Mouse (Mus musculus): ENCODE measurements at regions not wholly inside any gene's neighbourhood (a gene's known extent, or its start where the extent isn't known, plus 50 kb on each side); places are given as distances from the start of the nearest gene placed in this dataset.

GRCm38 (mm10) chr16:85977102-85977501 lies 75.5 kb upstream of the Adamts5 start:
- peak in 1 of 2 experiments; percentile 14 for DNase-seq

DNA sequence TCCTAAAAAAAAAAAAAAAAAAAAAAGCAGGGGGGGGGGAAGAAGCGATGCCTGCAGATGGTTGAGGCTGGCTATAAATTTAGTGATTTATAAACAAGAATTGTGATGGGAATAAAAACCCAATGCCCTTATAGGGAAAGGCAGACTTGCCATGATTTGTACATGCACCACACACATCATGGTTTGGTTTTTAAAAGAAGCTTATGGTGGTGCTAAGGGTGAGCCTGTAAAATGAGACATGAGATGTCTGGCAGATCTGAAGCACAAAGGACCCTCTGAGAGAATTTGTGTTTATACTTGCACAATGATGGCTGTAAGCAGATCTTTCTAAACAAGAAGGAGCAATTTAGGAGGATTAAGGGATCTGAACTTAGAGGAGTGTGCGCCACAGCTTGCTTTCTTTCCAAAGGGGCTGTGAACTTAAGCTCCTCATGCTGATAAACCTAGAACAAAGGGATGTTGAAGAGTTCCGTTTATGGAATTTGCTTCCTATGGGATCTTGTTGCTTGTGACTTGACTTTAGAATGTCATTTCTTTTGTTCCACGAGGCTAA lies 65.3 kb upstream of the Adamts5 start:
- no peak for DNase-seq

- DNase-seq = peak in 1 of 2 experiments; percentile 19
Measured at GRCm38 (mm10) chr16:85966251-85966650, 64.6 kb upstream of the Adamts5 start.

GRCm38 (mm10) chr16:85964352-85965210 lies 63.0 kb upstream of the Adamts5 start:
- DNase-seq = no peak

- DNase-seq = no peak
Measured at GRCm38 (mm10) chr16:85956006-85956562, 54.5 kb upstream of the Adamts5 start.

DNA sequence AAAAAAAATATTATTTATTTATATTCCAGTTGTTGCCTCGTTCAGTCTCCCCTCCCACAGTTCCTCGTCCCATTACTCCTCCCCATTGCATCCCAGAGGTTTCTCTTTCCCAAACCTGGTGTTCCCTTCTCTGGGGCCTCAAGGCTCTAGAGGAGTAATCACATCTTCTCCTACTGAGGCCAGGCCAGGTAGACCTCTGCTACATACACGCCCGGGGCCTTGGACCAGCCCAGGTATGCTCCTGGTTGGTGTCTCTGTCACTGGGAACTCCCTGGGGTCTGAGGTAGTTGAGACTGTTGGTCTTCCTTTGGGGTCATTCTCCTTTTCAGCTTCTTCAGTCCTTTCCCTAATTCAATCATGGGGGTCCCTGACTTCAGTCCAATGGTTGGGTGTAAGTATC lies 50.0 kb upstream of the Adamts5 start:
- DNase-seq = no peak

Measured in adrenal gland, postnatal 36 days (tissue).